Mouse (Mus musculus): ENCODE results near the gene 9430097D07Rik. TPM values are rescaled to one million over a fixed set of nuclear protein-coding genes. Genes with fewer than 3 reads are reported as not detected.
A peak's percentile ranks its signal among the peaks of the same experiment; 100 is the strongest.

9430097D07Rik gene
- polyA plus RNA-seq, 1 experiment from 2014 or later = 0.56 TPM

DNA sequence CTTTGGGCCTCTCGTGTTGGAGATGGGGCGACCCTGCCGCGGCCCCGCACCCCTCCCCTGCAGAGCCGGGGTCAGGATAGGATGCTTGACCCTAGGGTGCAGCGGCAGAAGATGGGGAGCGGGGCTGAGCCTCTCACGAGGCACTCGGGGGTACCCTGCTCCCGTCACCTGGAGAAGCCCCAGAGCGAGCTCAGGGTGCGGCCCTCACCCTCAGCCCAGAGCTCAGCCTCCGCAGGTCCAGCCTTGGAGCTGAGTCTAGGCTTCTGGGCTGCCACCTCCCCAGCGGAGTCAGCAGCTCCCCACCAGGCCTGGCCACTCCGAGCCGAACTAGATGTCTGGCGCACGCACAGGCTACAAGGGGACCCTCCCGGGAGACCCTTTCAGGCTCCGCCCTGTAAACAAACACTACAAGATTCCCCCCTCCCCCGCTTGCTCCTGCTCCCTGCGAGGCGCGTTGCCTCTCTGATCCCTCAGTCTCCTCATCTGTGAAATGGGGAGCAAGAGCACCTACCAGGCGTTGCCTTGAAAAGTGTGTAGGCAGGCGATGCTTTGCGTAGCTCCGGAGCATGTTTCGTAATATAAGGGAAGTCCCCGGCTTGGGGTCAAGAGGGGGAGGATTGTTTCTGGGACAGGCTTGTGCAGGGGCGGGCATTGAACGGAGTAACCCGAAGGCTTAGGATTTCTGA lies 31.9 kb upstream of the 9430097D07Rik start:
- Histone ChIP-seq H3K9me3 (replicated peaks) (no peaks in the 10 kb centered on the region), H3K36me3 (no peaks in the 10 kb centered on the region), H3K4me3 (peak overlapping the region; percentile 59), H3K4me2 (replicated peaks) (peak overlapping the region; percentile 73), H3K27me3 (peaks cover 17% of the 10 kb centered on the region; the same call in 1 of the 2 replicates), H3K27ac (no peak overlapping the region), H3K9ac (peak overlapping the region; percentile 80), H3K4me1 (peaks cover 29% of the 10 kb centered on the region)
- 5% methylated on average over 34 of the region's 34 CpGs for WGBS
- ATAC-seq (ENCODE audit: low FRiP score) = no peak; the same call in 1 of the 2 replicates

DNA sequence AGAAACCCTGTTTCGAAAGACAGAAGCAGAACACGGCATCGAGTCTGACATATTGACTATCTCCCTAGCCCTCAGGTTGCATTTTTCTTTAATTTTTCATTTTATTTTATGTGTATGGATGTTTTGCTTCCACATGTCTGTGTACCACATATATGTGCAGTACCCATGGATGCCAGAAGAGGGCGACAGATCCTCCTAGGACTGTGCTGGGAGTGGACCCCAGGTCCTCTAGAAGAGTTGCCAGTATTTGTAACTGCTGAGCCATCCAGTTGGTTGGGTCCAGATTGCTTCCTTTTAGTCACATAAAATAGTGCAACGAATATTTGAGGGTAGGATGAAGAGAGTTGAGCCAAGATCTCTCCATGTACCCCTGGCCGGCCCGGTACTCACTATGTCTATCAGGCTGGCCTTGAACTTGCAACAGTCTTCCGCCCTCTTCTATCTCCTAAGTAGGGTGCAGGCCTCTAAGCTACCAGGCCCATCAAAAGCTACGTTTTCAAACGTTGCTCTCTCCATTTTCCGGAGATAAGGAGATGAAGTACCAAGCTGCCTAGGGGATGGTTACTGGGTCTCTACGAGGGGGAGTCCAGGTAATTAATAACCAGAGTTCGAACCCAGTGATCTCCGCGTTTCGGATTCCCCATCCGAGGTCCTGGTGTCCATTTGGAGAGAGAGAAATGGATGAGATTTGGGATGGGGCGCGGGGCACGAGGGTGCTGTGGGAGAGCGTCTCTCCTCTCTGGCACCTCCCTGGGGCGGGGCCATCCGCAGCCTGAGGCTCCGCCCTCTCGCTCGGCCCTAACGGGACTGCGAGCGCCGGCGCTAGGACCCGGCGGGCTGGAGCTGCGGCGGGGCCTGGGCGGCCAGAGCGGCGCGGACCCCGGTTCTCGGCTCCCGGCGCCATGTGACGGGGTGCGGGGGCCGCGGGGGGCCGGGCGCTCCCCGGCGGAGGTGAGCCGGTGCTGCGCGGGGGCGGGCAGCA lies 31.0 kb upstream of the 9430097D07Rik start:
- H3K9me3 ChIP-seq (replicated peaks) = no peaks in the 10 kb centered on the region

DNA sequence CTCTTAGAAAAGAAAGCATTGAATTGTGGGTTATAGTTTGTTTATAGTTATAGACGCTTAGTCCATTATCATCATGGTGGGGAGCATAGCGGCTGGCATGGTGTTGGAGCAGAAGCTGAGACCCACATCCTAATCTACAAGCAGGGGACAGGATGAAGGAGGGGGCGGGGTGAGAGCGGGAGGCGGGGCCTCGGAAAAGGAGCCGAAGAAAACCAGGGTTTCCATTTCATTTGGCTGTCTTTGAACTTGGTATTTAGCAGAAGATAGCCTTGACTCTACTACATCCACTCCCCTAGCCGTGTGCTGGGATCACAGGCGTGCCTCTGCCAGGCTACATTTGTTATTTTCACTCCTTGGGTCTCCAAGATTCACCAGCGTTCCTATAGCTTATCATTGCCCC lies 29.1 kb upstream of the 9430097D07Rik start:
- 50% methylated on average over 10 of the region's 10 CpGs for WGBS

More for the DNA sequence above, 31.0 kb upstream of the 9430097D07Rik start:
- 11% methylated on average over 53 of the region's 55 CpGs for WGBS
- Histone ChIP-seq H3K36me3 (no peaks in the 10 kb centered on the region), H3K4me3 (peak overlapping the region; percentile 59), H3K27me3 (peaks cover 17% of the 10 kb centered on the region; the same call in 1 of the 2 replicates), H3K27ac (no peak overlapping the region), H3K9ac (peak overlapping the region; percentile 80), H3K4me2 (replicated peaks) (peak overlapping the region; percentile 73), H3K4me1 (peaks cover 32% of the 10 kb centered on the region)
- peak; percentile 67 for ATAC-seq (ENCODE audit: low FRiP score)

DNA sequence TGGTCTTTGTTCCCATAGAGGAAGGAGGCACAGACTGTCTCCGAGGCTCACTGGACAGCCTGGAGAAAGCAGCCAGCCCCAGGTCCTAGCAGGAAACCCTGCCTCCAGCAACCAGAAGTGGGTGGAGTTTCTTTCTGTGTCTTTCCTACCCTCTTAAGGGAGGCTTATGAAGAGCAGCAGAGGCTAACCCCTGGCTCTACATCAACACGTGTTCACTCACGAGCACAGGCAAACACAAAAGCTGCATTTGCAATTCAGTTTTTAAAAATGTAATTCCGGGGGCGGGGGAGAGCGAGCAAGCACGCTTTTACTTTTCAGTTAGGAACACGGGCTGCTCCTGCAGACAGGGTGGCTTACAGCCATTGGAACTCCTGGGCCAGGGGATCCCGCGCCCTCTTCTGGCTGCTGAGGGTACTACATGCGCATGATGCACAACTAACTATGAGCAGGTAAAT lies 27.1 kb upstream of the 9430097D07Rik start:
- H3K9me3 ChIP-seq (replicated peaks) = no peaks in the 10 kb centered on the region
- H3K27me3 ChIP-seq = 0 out of 2 replicates have a peak, but pooled peaks cover 5% of the 10 kb centered on the region
- H3K4me1 ChIP-seq = peaks cover 15% of the 10 kb centered on the region; the same call in 1 of the 2 replicates
- no peak for ATAC-seq (ENCODE audit: low FRiP score)
- 0 out of 2 replicates have a peak, but pooled peaks cover 2% of the 10 kb centered on the region for H3K36me3 ChIP-seq
- H3K27ac ChIP-seq = no peak overlapping the region
- H3K4me2 ChIP-seq (replicated peaks) = peak overlapping the region; percentile 37
- WGBS = under 1% methylated on average over 11 of the region's 11 CpGs
- no peak overlapping the region for H3K9ac ChIP-seq
- 0 out of 2 replicates have a peak overlapping the region, but pooled peaks have one; percentile 8 for H3K4me3 ChIP-seq

More for the DNA sequence above, 29.1 kb upstream of the 9430097D07Rik start:
- Histone ChIP-seq H3K4me3 (no peak overlapping the region), H3K36me3 (no peaks in the 10 kb centered on the region), H3K9ac (no peak overlapping the region), H3K4me2 (replicated peaks) (no peak overlapping the region), H3K27me3 (peaks cover 17% of the 10 kb centered on the region; the same call in 1 of the 2 replicates), H3K27ac (no peak overlapping the region), H3K9me3 (replicated peaks) (no peaks in the 10 kb centered on the region), H3K4me1 (peaks cover 26% of the 10 kb centered on the region)
- ATAC-seq (ENCODE audit: low FRiP score) = no peak

DNA sequence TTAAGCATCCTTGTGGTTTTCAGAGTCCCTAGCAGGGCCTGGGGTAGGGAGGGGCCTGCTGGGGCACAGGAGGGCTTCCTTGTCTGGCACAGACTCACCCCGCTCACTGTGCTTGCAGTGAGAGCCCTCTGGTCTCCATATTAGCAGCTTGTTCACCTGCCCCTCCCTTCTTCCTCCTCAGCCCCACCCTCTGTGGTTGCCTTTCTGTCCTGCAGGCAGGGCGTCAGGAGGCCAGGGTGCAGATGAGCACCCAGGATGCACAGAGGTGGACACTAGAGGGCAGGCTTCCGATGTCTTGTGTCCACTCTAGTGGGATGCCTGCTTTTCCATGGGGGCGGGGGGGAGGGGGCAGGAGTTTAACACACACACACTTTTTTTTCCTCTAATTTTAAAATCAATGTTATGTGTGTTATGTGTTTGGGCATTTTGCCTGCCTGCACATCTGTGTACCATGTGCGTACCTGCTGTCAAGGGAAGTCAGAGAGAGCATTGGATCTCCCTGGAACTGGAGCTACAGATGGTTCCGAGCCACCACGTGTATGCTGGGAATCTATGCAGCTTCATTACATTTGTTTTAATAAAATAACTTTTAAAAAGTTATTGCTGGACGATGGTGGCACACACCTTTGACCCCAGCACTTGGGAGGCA lies 26.1 kb upstream of the 9430097D07Rik start:
- peaks cover 6% of the 10 kb centered on the region; the same call in 1 of the 2 replicates for H3K4me1 ChIP-seq

DNA sequence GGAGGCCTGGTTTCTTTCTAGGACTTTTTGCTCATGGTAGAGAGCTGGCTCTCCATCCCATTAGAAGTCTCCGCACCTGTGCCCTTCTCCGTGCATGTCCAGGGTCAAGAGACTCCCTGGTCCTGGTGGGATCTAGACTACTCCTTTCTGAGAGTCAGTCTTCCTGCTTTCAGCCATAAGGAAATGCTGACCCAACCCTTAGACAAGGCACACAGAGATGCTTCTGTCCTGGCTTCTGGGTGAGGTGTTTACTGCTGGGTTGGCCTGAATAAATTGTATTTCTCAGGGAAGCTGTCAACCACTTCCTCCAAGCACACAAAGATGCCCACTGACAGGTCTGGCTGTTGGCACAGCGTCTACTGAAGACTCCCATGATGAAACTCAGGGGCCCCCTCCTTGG lies 23.9 kb upstream of the 9430097D07Rik start, which contains the start of gene St6galnac6:
St6galnac6 (plus strand) TSS at position 301 of the 400 bp plus-strand sequence.
- no peak for ATAC-seq (ENCODE audit: low FRiP score)
- no peak within 1 kb of the TSS for H3K27ac ChIP-seq
- H3K9me3 ChIP-seq (replicated peaks) = no peaks in the 10 kb centered on the region
- no peaks in the 10 kb centered on the region for H3K27me3 ChIP-seq
- peaks cover 12% of the 10 kb centered on the region; the same call in 1 of the 2 replicates for H3K36me3 ChIP-seq
- no peak within 1 kb of the TSS for H3K9ac ChIP-seq
- 95% methylated on average over 3 of the region's 3 CpGs for WGBS
- H3K4me2 ChIP-seq (replicated peaks) = no peak within 1 kb of the TSS
- H3K4me1 ChIP-seq = peaks cover 6% of the 10 kb centered on the region; the same call in 1 of the 2 replicates
- H3K4me3 ChIP-seq = no peak within 1 kb of the TSS

More for the DNA sequence above, 26.1 kb upstream of the 9430097D07Rik start:
- ATAC-seq (ENCODE audit: low FRiP score) = no peak
- no peaks in the 10 kb centered on the region for H3K9me3 ChIP-seq (replicated peaks)
- H3K9ac ChIP-seq = no peak overlapping the region
- 0 out of 2 replicates have a peak, but pooled peaks cover 4% of the 10 kb centered on the region for H3K27me3 ChIP-seq
- 0 out of 2 replicates have a peak, but pooled peaks cover 5% of the 10 kb centered on the region for H3K36me3 ChIP-seq
- no peak overlapping the region for H3K4me3 ChIP-seq
- no peak overlapping the region for H3K27ac ChIP-seq
- H3K4me2 ChIP-seq (replicated peaks) = no peak overlapping the region
- 44% methylated on average over 8 of the region's 8 CpGs for WGBS

DNA sequence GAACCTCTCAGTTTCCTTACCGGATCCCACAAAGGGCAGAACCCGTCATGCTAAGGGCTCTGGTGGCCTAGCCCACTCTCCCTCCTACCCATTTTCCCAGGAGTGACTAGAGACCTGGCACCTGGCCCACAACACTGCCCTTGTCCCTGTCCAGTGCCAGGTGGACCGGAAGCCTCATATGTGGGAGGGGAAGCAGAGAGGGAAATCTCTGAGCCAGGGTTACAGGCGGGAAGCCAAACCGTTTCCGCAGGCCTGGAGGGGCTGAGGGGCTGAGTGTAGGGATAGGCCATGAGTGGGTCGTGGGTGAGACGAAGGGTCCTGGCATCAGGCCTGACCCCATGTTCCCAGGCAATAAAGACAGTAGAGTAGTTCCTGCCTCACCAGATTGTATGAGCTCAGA lies 23.0 kb upstream of the 9430097D07Rik start:
- no peaks in the 10 kb centered on the region for H3K27me3 ChIP-seq
- peaks cover 6% of the 10 kb centered on the region; the same call in 1 of the 2 replicates for H3K4me1 ChIP-seq
- no peaks in the 10 kb centered on the region for H3K9me3 ChIP-seq (replicated peaks)
- no peak overlapping the region for H3K9ac ChIP-seq
- WGBS = 92% methylated on average over 8 of the region's 8 CpGs
- no peak overlapping the region for H3K27ac ChIP-seq
- no peak overlapping the region for H3K4me3 ChIP-seq
- peaks cover 14% of the 10 kb centered on the region; the same call in 1 of the 2 replicates for H3K36me3 ChIP-seq
- H3K4me2 ChIP-seq (replicated peaks) = no peak overlapping the region
- no peak for ATAC-seq (ENCODE audit: low FRiP score)

DNA sequence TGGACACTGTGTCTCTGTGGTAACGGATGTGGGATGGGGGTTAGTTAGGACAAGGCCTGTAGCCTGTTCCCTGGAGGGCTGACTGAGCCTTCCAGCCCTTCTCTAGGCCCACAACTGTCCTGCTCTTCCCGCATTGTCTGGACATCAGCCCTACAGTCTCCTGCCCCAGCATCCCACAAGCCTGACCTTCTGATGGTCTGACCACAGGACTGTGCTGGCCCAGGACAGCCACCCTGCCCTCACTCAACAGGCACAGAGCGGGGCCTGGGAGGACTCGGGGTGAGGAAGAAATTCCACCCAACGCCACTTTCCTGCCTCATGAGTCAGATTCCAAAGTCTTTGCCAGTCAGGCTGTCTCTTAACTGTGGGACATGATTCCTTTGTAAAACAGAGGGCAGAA lies 22.2 kb upstream of the 9430097D07Rik start:
- Histone ChIP-seq H3K4me2 (replicated peaks) (no peak overlapping the region), H3K36me3 (peaks cover 14% of the 10 kb centered on the region; the same call in 1 of the 2 replicates), H3K4me1 (peaks cover 6% of the 10 kb centered on the region; the same call in 1 of the 2 replicates), H3K9me3 (replicated peaks) (no peaks in the 10 kb centered on the region), H3K27ac (no peak overlapping the region), H3K27me3 (no peaks in the 10 kb centered on the region), H3K9ac (peak overlapping the region; percentile 18; the same call in 1 of the 2 replicates), H3K4me3 (no peak overlapping the region)
- ATAC-seq (ENCODE audit: low FRiP score) = no peak
- WGBS = 86% methylated on average over 5 of the region's 5 CpGs

DNA sequence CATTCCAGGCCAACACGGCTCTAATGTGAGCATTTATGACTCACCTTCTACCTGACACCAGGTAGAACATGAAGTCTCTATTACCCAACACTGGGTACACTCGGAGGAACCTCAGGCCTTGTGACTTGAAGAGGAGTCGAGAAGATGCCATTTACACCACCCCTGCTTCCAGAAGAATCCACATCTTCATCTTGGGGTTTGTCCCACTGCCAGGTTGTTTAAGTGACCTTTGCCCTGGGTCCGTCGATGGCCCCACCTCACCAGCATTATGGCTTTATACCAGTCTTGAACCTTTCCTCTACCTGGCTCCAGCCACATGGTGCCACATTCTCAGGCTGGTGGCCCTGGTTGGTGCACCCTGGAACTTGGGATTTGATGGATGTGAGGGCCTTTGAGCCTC lies 21.8 kb upstream of the 9430097D07Rik start:
- no peak overlapping the region for H3K4me2 ChIP-seq (replicated peaks)
- H3K9ac ChIP-seq = no peak overlapping the region
- H3K27me3 ChIP-seq = no peaks in the 10 kb centered on the region
- H3K36me3 ChIP-seq = peaks cover 14% of the 10 kb centered on the region; the same call in 1 of the 2 replicates
- H3K9me3 ChIP-seq (replicated peaks) = no peaks in the 10 kb centered on the region
- no peak overlapping the region for H3K4me3 ChIP-seq
- no peak for ATAC-seq (ENCODE audit: low FRiP score)
- no peak overlapping the region for H3K27ac ChIP-seq
- WGBS = 90% methylated on average over 5 of the region's 5 CpGs
- H3K4me1 ChIP-seq = peaks cover 6% of the 10 kb centered on the region; the same call in 1 of the 2 replicates

DNA sequence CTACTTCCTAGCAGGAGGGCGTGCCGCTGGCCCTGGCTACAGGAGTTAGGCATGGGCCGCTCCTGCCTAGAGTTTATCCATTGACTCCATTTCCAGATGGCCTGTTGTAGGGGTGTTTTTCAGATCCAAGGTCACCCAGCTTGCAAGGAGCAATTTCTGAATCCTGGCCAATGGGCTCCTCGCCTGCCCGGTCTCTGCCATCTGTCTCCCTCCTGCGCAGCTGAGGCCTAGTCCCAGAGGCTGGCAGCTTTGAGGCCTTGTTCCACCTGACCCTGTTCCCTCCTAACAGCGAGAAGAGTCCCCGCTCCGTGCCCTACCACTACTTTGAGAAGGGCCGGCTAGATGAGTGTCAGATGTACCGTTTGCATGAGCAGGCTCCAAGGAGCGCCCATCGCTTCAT lies 21.2 kb upstream of the 9430097D07Rik start:
- Histone ChIP-seq H3K4me2 (replicated peaks) (no peak overlapping the region), H3K27ac (no peak overlapping the region), H3K27me3 (no peaks in the 10 kb centered on the region), H3K9ac (no peak overlapping the region), H3K4me3 (no peak overlapping the region), H3K4me1 (peaks cover 6% of the 10 kb centered on the region; the same call in 1 of the 2 replicates), H3K36me3 (peaks cover 14% of the 10 kb centered on the region; the same call in 1 of the 2 replicates), H3K9me3 (replicated peaks) (no peaks in the 10 kb centered on the region)
- ATAC-seq (ENCODE audit: low FRiP score) = no peak
- WGBS = 80% methylated on average over 13 of the region's 13 CpGs

DNA sequence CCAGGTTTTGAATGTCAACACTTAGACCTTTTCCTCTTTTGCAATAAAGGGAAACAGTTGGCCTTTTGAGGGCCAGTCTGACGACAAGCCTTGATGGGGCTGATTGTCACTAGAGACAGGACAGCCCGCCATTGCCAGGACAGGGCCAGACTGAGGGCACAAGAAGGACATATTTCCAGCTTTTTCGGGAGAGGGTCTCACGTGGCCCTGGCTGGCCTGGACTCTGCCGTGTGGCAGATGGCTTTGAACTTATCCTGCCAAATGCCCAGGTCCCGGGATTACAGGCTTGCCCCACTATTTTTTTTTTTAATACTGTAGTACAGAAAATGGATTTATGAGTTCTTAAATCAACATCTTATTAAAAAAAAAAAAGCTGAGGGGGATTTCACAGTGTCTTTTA lies 15.8 kb upstream of the 9430097D07Rik start:
- Histone ChIP-seq H3K9ac (no peak overlapping the region), H3K4me3 (no peak overlapping the region), H3K27ac (no peak overlapping the region), H3K27me3 (no peaks in the 10 kb centered on the region), H3K4me1 (peaks cover 13% of the 10 kb centered on the region; the same call in 1 of the 2 replicates), H3K4me2 (replicated peaks) (no peak overlapping the region), H3K36me3 (peaks cover 9% of the 10 kb centered on the region; the same call in 1 of the 2 replicates), H3K9me3 (replicated peaks) (no peaks in the 10 kb centered on the region)
- ATAC-seq (ENCODE audit: low FRiP score) = no peak
- WGBS = 81% methylated on average over 6 of the region's 6 CpGs
